Mouse (Mus musculus) heart, postnatal 14 days (tissue): ENCODE results near the gene Nup93. TPM values are rescaled to one million over a fixed set of nuclear protein-coding genes. Genes with fewer than 3 reads are reported as not detected.
A peak's percentile ranks its signal among the peaks of the same experiment; 100 is the strongest.

Source experiments
- DNase-seq, 2 experiments: peaks; one replicate each; pipeline ENCODE4 v3.0.0; 2021 to 2022
- intact Hi-C: fragments of 180-260 bp; cut with DNase I; formaldehyde crosslinking; loops from one replicate; pipeline ENCODE4 v1.15.1; 2025
- microRNA-seq, 2 experiments: library from miRNA; unstranded; fragments of <30 nt; microRNA quantifications; one replicate each; pipeline ENCODE4 v1.2.0; 2021 to 2022
- total RNA-seq, 2 experiments: library from RNA; stranded (reverse); gene quantifications; 2 replicates each; pipeline ENCODE4 v1.2.3; 2021

Nup93 gene
- total RNA-seq, 2 experiments from 2014 or later = 17.3 to 20.2 TPM

DNA sequence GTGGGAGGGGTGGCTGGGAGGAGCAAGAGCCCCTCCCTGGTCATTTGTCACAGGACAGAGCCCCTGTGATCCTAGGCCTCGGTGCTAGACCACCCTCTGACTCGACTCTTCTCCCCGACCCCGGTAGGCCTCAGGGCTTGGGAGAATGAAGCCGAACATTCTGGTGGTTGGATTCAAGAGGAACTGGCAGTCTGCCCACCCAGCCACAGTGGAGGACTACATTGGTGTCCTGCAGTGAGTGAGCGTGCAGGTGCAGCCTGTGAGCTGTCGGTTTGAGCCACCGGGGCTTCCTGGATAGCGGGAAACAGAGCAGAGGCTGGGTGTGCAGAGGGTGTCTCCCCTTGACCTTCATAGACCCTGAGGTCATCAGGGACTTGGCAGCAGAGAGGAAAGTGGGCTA lies 134.1 kb downstream of the Nup93 start:
- intact Hi-C loops = loop anchor here (10.0 kb wide), 1 partner anchor 236 kb away; no protein-coding TSS in a partner anchor

GRCm38 (mm10) chr8:94354069-94354531 lies 139.7 kb downstream of the Nup93 start:
- intact Hi-C loops = no loop called here
- no peak for DNase-seq

More for the DNA sequence above, 134.1 kb downstream of the Nup93 start:
- DNase-seq = peak in 1 of 2 experiments; percentile 35

GRCm38 (mm10) chr8:94354571-94354970 lies 140.2 kb downstream of the Nup93 start:
- DNase-seq = peak; percentile 25 to 31
- intact Hi-C loops = no loop called here

GRCm38 (mm10) chr8:94357220-94357619 lies 142.9 kb downstream of the Nup93 start:
- DNase-seq = no peak
- intact Hi-C loops = no loop called here

GRCm38 (mm10) chr8:94358541-94358940 lies 144.2 kb downstream of the Nup93 start:
- peak; percentile 79 to 81 for DNase-seq
- intact Hi-C loops = no loop called here

DNA sequence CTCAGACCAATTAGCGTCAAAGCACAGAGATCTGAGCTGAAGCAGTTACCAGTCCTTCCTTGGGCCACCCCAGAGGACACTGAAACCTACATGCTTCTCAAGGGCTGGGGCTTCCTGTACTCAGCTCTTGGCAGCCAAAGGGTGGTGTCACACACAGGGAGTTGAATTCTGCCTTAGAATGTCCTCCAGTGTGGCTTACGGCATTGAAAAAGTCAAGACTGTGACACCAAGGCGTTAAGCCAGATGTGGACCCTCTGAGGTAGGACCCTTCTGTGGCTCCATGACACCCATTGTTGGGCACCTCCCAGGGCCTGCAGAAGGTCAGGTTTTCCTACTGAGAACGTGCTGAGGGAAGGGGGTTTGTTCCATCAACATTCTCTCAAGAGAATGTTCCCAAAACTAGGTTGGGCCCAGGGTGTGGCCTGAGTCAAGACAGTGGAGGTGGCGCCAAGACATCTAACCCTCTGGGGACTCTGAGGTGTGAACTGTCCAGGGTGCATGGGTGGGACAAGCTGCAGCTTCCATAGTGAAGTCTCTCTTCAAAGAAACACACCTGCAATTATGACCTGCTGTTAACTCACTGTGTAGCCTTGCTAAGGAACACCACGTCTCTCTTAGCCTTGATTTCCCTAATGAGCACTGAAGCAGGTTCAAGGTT lies 147.5 kb downstream of the Nup93 start:
- intact Hi-C loops = no loop called here
- DNase-seq = peak in 1 of 2 experiments; percentile 12

GRCm38 (mm10) chr8:94362607-94363239 lies 148.4 kb downstream of the Nup93 start:
- peak; percentile 66 to 75 for DNase-seq
- intact Hi-C loops = loop anchor here (1.0 kb wide), 1 partner anchor 24 kb away; the partner anchor contains the start of gene Herpud1

DNA sequence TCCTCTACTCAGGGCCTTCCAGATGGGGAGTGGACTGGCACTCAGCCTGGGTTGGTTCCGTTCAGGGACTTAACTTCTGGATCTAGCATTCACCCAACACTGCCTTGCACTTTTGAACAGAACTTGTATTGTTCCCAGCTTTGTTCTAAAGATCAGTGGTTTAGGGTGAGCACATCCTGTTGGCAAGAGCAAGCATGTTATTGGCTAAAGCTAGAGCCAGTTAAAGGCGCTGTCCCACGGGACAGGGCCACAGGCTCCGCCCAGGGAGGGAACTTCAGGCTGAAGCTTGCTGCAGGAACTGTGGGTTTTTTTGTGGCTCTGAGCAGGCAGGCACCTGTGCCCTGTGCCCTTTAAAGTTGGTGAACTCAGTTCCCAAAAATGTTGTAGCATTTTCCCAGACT lies 148.9 kb downstream of the Nup93 start:
- peak; percentile 82 to 86 for DNase-seq
- intact Hi-C loops = loop anchor here (1.0 kb wide), 1 partner anchor 23 kb away; the partner anchor contains the start of gene Herpud1

DNA sequence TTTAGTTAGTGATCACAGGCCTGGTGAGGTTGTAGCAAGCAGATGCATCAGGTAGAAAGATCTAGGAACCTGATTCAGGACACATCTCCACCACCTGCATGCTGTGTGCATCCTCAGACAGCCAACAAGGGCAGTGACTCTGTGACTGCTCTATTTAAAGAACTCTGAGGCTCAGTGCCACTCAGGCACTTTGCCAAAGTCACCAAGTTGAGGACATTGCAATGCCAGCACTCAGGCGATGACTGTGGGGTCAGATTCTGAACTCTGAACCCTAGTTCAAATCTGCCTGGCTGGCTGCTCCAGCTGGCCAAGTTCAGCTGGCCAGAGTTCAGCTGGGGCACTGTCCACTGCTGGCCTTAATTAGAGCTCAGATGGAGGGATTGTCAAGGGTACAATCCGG lies 149.5 kb downstream of the Nup93 start:
- intact Hi-C loops = loop anchor here (1.0 kb wide), 1 partner anchor 22 kb away; the partner anchor contains the start of gene Herpud1
- DNase-seq = peak; percentile 64 to 73

GRCm38 (mm10) chr8:94364686-94365312 lies 150.4 kb downstream of the Nup93 start:
- intact Hi-C loops = no loop called here
- DNase-seq = no peak

DNA sequence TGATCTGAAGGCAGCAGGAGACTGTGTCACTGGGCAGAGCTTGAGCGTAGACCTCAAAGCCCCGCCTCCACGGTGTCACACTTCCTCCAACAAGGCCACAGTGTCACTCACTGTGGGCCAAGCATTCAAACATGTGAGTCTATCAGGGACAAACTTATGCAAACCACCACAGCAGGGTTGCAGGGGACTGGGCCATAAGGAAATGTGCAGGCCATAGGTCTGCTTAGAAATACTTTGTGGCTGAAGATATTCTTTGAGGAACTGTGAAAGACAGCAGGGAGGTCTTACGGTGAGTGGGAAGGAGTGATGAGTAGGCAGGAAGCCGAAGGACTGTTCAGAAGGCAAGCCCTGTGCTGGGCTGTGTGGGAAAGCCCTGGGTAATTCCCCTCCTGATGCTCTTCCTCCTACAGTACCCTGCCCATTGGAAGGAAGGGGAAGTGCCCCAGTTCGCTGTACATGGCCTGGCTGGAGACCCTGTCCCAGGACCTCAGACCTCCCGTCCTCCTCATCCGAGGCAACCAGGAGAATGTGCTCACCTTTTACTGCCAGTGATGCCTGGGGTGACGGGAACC lies 151.1 kb downstream of the Nup93 start:
- peak in 1 of 2 experiments; percentile 24 for DNase-seq
- intact Hi-C loops = no loop called here

Small RNA genes within 50 kb of the gene (microRNA-seq; reads per million reads assigned to microRNA genes)
- gene Mir138-2 = 56.2 to 1,881 reads per million in 2 experiments

Other genes with a start within 250 kb of the Nup93 start
- gene Amfr, start 201.7 kb upstream of the Nup93 start, total RNA-seq = 100 to 1,000 TPM; 108 to 112 TPM
- 10 to 100 TPM; 29.2 to 30.3 TPM for gene Nudt21, start 177.5 kb upstream of the Nup93 start, total RNA-seq
- gene Ogfod1, start 177.4 kb upstream of the Nup93 start, total RNA-seq = 10 to 100 TPM; 23.0 to 23.9 TPM
- gene Bbs2, start 115.6 kb upstream of the Nup93 start, total RNA-seq = 1 to 10 TPM; 5.3 to 7.9 TPM
- not detected for gene Mt4, start 77.4 kb upstream of the Nup93 start, total RNA-seq
- gene Mt3, start 62.0 kb upstream of the Nup93 start, total RNA-seq = 1 to 10 TPM; 4.9 to 5.5 TPM
- 10 to 100 TPM; 71.0 to 71.3 TPM for gene Mt2, start 41.9 kb upstream of the Nup93 start, total RNA-seq
- 100 to 1,000 TPM; 388 to 401 TPM for gene Mt1, start 35.5 kb upstream of the Nup93 start, total RNA-seq
- gene Slc12a3, start 114.6 kb downstream of the Nup93 start, total RNA-seq = under 1 TPM; 0.22 to 0.88 TPM
- 100 to 1,000 TPM; 168 to 178 TPM for gene Herpud1, start 171.9 kb downstream of the Nup93 start, total RNA-seq
- gene Nlrc5, start 219.8 kb downstream of the Nup93 start, total RNA-seq = 1 to 10 TPM in 1 of 2 experiments, under 1 TPM in 1; 0.22 to 1.4 TPM